Mouse (Mus musculus) thymus, postnatal 14 days (tissue): Measurements from ENCODE around the gene Ugt3a1.
"Not testable (repeated sequence)": the region's sequence is repeated elsewhere in the genome, so short reads cannot be mapped to it uniquely, and the experiment has no call there.

Source experiments
- DNase-seq: peaks from one replicate; pipeline ENCODE4 v3.0.0; 2021

The Ugt3a1 gene

DNA sequence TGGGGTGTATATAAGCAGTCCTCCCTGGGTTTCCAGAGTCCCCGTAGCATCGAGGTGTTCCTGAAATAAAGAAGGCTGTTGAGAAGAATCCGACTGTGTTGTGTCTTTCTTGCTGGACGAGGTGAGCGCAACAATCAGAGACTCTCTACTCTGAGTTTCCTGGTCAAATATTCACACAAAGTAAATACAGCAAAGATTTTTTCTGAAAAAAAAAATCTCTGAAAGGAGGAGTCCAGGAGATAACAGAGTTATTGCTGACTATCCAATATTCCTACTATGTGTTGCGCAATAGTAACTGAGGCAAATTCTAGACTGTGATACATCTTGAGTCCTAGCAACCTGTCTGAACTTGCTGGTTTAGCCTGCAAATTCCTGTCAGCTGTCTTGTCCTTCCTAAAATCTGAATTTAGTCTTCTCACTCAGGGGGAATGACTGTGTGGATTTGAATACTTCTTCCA is at the start of gene Ugt3a1:
Ugt3a1 (plus strand) TSS at position 51 of the 458 bp plus-strand sequence.
- no peak for DNase-seq

GRCm38 (mm10) chr15:9230917-9231316 is 45.8 kb upstream of the Ugt3a1 start:
- not testable (repeated sequence) for DNase-seq

DNA sequence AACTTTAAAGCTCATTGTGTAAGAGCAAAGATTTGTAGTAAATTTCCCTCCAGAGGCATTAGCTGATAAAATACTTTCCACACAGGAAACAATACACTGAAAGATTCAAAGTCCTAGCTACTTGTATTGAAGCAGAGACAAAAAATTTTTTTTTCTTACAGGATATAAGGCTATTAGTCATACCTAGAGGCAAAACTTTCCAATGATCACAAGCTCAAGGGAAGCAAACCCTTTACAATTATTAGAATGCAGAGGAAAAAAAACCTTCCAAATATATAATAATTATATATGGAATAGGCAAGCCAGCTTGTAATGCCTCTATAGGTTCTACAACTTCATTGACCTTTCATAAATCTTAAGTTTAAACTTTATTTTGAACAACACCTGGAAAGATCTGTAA is 30.3 kb upstream of the Ugt3a1 start:
- DNase-seq: no peak

GRCm38 (mm10) chr15:9252891-9253290 is 23.8 kb upstream of the Ugt3a1 start:
- no peak for DNase-seq

- no peak for DNase-seq
These were observed 16.1 kb upstream of the Ugt3a1 start for GRCm38 (mm10) chr15:9260621-9261020.

DNA sequence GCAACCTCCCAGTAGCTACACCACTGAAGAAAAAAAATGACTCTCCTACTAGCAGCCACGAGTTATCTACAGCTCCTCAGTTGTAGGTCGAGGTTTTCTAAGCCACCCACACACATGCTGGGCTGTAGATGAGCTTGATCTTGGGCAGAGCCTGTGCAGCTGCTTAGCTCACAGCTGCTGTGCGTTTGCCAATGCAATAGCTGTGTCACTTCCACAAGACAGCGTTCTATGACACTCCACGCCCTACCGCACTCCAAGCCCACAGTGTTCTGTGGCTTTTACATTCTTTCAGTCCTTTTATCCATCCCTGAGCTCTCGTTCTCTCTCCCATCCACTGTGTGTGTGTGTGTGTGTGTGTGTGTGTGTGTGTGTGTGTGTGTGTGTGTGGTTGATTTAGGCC is 4.8 kb upstream of the Ugt3a1 start:
- DNase-seq: no peak

GRCm38 (mm10) chr15:9279026-9279425 is 2.3 kb downstream of the Ugt3a1 start:
- no peak for DNase-seq

GRCm38 (mm10) chr15:9279596-9279995 is 2.9 kb downstream of the Ugt3a1 start:
- no peak for DNase-seq

DNA sequence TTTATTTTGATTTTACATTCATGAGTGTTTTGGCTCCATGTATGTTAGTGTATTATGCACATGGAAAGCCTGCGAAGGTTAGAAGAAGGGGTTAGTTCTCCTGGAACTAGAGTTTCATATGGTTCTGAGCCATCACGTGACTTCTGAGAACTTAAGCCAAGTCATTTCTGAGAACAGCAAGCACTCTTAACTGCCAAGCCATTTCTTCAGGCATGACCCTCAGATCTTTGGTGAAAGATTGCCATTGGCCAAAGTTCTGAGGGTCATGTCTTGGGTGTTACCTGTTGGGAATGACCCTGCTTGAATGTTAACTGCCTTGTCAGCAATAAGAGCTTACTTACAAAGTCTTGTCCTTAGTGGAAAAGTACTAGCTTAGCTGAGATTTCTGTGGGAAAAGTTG is 6.5 kb downstream of the Ugt3a1 start:
- no peak for DNase-seq

GRCm38 (mm10) chr15:9289660-9290059 is 13.0 kb downstream of the Ugt3a1 start:
- DNase-seq: no peak

DNA sequence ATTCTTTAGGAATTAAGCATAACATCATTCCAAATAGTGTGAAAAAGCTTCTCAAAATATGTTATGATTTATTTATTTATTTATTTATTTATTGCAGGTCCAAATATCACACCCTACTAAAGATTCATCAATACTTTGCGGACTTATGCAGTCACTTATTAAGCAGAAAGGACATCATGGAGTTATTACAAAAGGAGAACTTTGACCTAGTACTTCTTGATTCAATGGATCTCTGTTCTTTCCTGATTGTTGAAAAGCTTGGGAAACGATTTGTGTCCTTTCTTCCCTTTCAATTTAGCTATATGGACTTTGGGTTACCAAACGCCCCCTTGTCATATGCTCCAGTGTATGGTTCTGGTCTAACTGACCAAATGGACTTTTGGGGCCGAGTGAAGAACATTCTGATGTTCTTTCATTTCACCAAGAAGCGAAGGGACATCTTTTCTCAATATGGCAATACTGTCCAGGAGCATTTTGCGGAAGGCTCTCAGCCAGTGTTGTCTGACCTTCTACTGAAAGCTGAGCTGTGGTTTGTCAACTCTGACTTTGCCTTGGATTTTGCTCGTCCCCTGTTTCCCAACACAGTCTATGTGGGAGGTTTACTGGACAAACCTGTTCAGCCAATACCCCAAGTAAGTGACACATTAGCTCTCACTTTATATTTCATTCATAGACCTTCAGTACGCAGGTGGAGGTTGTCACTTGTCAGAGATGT is 29.4 kb downstream of the Ugt3a1 start:
- DNase-seq: no peak

DNA sequence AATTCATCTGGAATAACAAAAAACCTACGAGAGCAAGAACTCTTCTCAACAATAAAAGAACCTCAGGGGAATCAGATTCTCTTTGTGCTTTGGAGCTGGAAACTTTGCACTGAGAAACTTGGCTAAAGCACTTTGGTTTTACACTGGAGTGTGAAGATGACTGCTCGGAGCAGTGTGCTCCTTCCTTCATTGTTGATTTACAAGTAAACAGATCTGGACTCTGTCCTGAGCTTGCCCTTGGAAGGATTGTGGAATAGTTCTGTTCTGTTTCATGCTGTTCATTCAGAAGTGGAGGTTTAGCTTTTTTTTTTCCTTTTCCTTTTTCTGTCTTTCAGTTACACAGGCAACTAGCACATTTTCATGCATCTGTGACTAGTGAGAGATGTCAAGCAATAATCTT is 57.9 kb downstream of the Ugt3a1 start:
- no peak for DNase-seq

DNA sequence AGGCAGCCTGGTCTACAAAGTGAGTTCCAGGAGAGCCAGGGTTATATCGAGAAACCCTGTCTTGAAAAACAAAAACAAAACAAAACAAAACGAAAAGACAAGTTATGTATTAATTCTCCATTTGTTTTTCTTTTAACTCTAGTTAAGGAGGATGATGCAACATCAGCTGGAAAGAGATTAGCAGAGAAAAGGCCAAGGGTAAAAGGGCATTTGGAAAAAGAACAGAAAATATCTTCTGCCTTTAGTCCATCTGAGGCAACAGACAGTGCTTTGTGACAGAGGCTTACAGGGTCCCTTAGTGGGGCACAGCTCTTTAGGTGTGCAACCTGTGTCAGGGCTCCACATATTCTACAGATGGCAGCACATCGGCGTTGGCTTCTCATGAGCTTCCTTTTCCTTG is 58.7 kb downstream of the Ugt3a1 start, which contains the start of gene Ugt3a2:
Ugt3a2 (plus strand) TSS at position 210 of the 400 bp plus-strand sequence.
- DNase-seq: no peak

GRCm38 (mm10) chr15:9336616-9337015 is 59.9 kb downstream of the Ugt3a1 start:
- no peak for DNase-seq

DNA sequence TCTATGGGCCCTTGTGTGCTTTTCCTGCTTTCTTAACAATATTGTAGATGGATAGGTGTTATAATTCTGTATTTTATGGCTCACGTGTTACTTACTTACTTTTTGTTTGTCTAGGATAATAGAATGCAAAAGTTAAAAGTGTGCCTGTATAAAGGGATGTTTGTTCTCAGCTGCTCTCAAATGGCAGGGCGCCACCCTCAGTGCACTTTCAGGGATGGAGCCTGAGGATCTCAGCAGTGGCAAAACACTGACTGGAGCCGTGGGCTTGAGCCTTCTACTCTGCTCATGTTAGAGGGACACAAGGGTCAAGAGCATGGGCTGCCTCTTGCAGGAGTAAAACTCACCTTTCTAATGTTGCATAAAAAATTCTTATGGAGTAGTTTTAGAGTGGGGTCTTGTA is 60.3 kb downstream of the Ugt3a1 start:
- no peak for DNase-seq

- no peak for DNase-seq
These were observed 72.1 kb downstream of the Ugt3a1 start for GRCm38 (mm10) chr15:9348739-9349138.

- peak; percentile 7 for DNase-seq
These were observed 86.1 kb downstream of the Ugt3a1 start for GRCm38 (mm10) chr15:9362801-9363200.
